Mouse (Mus musculus) MEL (cell line): ENCODE measurements around the gene Nek11.

Source experiments
- GATA1 ChIP-seq: IDR thresholded peaks from 2 replicates; pipeline ENCODE4 v1.6.1; 2011; ENCODE audit warnings: low read depth, low read length, improper control_type of control experiment
- POLR2AphosphoS2 ChIP-seq: IDR thresholded peaks from 2 replicates; pipeline ENCODE4 v1.6.1; 2011; ENCODE audit warnings: low read length, improper control_type of control experiment

GRCm38 (mm10) chr9:105377622-105378021 lies 17.7 kb downstream of the Nek11 start:
- TF ChIP-seq GATA1 (no peak), POLR2AphosphoS2 (no peak)
